Mouse (Mus musculus) lung, embryonic 16.5 days (tissue): ENCODE measurements around the gene Fam98a. TPM values are rescaled to one million over a fixed set of nuclear protein-coding genes. Genes with fewer than 3 reads are reported as not detected.

Experiments used
- ATAC-seq: fragments of 200-750 bp; cut with Nextera tagmentation; 2 replicates; pipeline ENCODE4 v1.8.0; 2017; ENCODE audit warnings: low read depth, mild to moderate bottlenecking, moderate library complexity
- H3K27ac ChIP-seq: fragments of 300-500 bp; sonication (generic); 2 replicates; pipeline ENCODE4 v1.5.1; 2014; ENCODE audit warnings: mild to moderate bottlenecking, control low read depth, low read length
- H3K27me3 ChIP-seq: fragments of 300-500 bp; sonication (generic); 2 replicates; pipeline ENCODE4 v1.6.1; 2014; ENCODE audit warnings: low read depth, low read length, mixed read lengths; ENCODE audit not compliant: control insufficient read depth, insufficient read depth
- H3K36me3 ChIP-seq: fragments of 300-500 bp; sonication (generic); 2 replicates; pipeline ENCODE4 v1.6.1; 2014; ENCODE audit warnings: low read length; ENCODE audit not compliant: control insufficient read depth, insufficient read depth
- H3K4me1 ChIP-seq: fragments of 300-500 bp; sonication (generic); replicated peaks from 2 replicates; pipeline ENCODE4 v1.6.1; 2014; ENCODE audit warnings: low read length, mixed read lengths; ENCODE audit not compliant: control insufficient read depth, insufficient read depth
- H3K4me2 ChIP-seq: fragments of 300-500 bp; sonication (generic); 2 replicates; pipeline ENCODE4 v1.6.1; 2014; ENCODE audit warnings: low read depth, low read length, control low read depth
- H3K4me3 ChIP-seq: fragments of 300-500 bp; sonication (generic); 2 replicates; pipeline ENCODE4 v1.5.1; 2014; ENCODE audit warnings: mild to moderate bottlenecking, low read length, control low read depth
- H3K9ac ChIP-seq: fragments of 300-500 bp; sonication (generic); 2 replicates; pipeline ENCODE4 v1.6.1; 2014; ENCODE audit warnings: low read length, control low read depth
- H3K9me3 ChIP-seq: fragments of 300-500 bp; sonication (generic); 2 replicates; pipeline ENCODE4 v1.6.1; 2016; ENCODE audit warnings: low read length; ENCODE audit not compliant: control insufficient read depth
- WGBS: fragments of 180-500 bp; shearing (Covaris S2); extraction: QIAGEN DNeasy Blood & Tissue Kit; methylation state at CpG from one replicate; pipeline ENCODE4 v1.1.7; 2014; 5-methylcytosine and 5-hydroxymethylcytosine counted together
- polyA plus RNA-seq: library from polyadenylated mRNA; unstranded; fragments of >200 nt; fragmentation: Nextera tagmentation; extraction: Ambion mirVana; gene quantifications from 2 replicates; pipeline ENCODE4 v1.2.1, GENCODE M21; 2015

Gene Fam98a
- polyA plus RNA-seq, 1 experiment from 2014 or later = 21.1 TPM

GRCm38 (mm10) chr17:75529222-75529935 lies 22.4 kb downstream of the Fam98a start:
- H3K36me3 ChIP-seq = no peaks in the 10 kb centered on the region
- no peaks in the 10 kb centered on the region for H3K9me3 ChIP-seq
- H3K4me2 ChIP-seq = no peak overlapping the region
- no peaks in the 10 kb centered on the region for H3K4me1 ChIP-seq
- no peak overlapping the region for H3K27ac ChIP-seq
- H3K27me3 ChIP-seq = no peaks in the 10 kb centered on the region
- H3K9ac ChIP-seq = no peak overlapping the region
- no peak for ATAC-seq
- WGBS = 90% methylated on average over 14 of the region's 14 CpGs
- H3K4me3 ChIP-seq = no peak overlapping the region

GRCm38 (mm10) chr17:75526411-75526810 lies 25.3 kb downstream of the Fam98a start:
- ATAC-seq = no peak
- H3K4me2 ChIP-seq = no peak overlapping the region
- no peaks in the 10 kb centered on the region for H3K36me3 ChIP-seq
- no peaks in the 10 kb centered on the region for H3K9me3 ChIP-seq
- H3K4me1 ChIP-seq = peaks cover 3% of the 10 kb centered on the region; the same call in 1 of the 2 replicates
- H3K27me3 ChIP-seq = no peaks in the 10 kb centered on the region
- no peak overlapping the region for H3K9ac ChIP-seq
- H3K27ac ChIP-seq = no peak overlapping the region
- H3K4me3 ChIP-seq = no peak overlapping the region
- 82% methylated on average over 1 of the region's 1 CpGs for WGBS

DNA sequence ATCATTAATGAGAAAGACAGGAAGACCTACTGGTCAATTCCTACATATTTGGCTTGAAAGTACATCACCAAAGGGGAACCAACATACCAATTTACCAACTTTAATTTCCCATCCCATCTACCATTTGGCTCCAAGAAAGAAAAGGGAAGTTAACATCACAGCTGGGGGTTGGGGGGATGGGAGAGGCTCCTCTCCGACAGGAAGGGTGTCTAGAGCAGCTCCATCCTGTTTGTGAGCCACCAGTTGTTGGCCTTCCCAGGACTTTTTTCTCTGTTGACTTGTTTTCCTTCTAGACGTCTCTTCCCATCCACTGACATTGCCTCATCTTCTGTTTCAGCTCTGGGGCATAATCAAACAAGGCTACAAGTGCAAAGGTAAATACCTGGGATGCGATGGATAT lies 27.9 kb downstream of the Fam98a start:
- Histone ChIP-seq H3K4me3 (no peak overlapping the region), H3K9me3 (no peaks in the 10 kb centered on the region), H3K27me3 (no peaks in the 10 kb centered on the region), H3K9ac (no peak overlapping the region), H3K36me3 (no peaks in the 10 kb centered on the region), H3K4me1 (peaks cover 3% of the 10 kb centered on the region; the same call in 1 of the 2 replicates), H3K4me2 (no peak overlapping the region), H3K27ac (no peak overlapping the region)
- WGBS = 45% methylated on average over 3 of the region's 3 CpGs
- ATAC-seq = no peak

DNA sequence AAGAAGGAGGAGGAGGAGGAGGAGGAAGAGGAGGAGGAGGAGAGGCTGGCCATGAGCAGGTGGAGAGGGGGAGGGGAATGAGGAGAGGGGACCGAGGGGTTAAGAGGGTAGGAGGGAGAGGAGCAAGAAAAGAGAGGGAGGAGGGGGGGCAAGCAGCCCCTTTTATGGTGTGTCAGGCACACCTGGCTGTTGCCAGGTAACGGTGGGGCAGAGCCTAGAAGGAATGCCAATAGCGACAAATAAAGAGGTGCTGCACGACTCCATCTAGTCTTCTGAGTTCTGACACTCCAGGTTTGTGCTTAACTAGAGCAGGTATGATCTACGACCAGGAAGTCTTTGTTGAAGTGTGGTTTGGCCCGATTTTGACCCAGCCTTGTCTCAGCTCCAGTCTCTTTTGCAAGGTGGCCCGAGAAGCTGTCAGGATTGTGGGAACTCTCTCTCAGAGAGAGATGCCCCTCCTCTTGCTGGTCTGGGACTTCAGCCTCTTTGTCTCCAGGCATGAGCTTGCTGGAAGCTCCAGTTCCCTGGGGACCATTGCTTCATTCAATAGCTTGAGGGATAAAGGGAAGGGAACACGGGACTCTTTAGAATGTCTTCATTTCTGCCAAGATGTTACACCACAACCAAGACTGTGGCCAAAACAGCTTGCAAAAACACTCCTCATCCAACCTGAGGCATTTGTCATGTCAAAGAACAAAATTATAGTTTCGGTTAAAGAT lies 29.2 kb downstream of the Fam98a start:
- Histone ChIP-seq H3K36me3 (no peaks in the 10 kb centered on the region), H3K4me1 (peaks cover 3% of the 10 kb centered on the region; the same call in 1 of the 2 replicates), H3K4me2 (no peak overlapping the region), H3K27ac (no peak overlapping the region), H3K4me3 (no peak overlapping the region), H3K27me3 (no peaks in the 10 kb centered on the region), H3K9me3 (no peaks in the 10 kb centered on the region), H3K9ac (no peak overlapping the region)
- WGBS = 26% methylated on average over 9 of the region's 9 CpGs
- peak; percentile 52 for ATAC-seq

- H3K9ac ChIP-seq = no peak overlapping the region
- H3K4me2 ChIP-seq = no peak overlapping the region
- no peak overlapping the region for H3K27ac ChIP-seq
- H3K4me1 ChIP-seq = peaks cover 3% of the 10 kb centered on the region; the same call in 1 of the 2 replicates
- H3K4me3 ChIP-seq = no peak overlapping the region
- no peaks in the 10 kb centered on the region for H3K27me3 ChIP-seq
- WGBS = 44% methylated on average over 6 of the region's 6 CpGs
- ATAC-seq = no peak
- no peaks in the 10 kb centered on the region for H3K36me3 ChIP-seq
- H3K9me3 ChIP-seq = no peaks in the 10 kb centered on the region
Measured at GRCm38 (mm10) chr17:75521236-75521842, 30.4 kb downstream of the Fam98a start.

DNA sequence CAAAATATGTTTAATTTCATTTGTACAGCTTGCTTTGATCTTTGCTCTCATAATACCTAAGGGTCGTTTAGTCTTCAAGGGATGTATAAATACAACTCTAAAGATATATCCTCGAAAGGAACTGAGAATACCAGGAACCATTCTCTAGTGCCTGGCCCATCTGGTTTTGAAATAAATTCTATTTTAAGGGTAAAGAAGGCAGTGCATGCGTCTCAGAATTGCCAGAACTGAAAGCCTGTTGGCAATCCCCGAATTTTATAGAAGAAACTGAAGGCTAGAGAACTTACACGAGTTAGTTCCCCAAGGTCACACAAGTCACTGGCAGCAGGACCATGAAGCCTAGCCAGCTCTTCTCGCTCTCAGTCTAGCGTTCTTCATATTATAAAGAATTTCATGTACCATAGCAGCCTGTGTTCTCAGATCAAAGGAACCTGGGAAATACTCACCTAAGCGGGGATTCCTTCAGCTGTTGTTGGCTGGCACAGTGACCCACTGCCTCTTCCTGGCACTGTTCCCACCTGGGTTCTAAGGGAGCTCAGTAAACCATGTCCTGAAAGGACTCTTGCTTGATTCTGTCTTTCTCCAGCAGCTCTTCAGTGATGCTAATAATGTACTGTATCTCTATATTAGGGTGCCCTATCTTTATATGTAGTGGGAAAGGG lies 32.4 kb downstream of the Fam98a start:
- Histone ChIP-seq H3K9me3 (no peaks in the 10 kb centered on the region), H3K4me3 (no peak overlapping the region), H3K27me3 (no peaks in the 10 kb centered on the region), H3K27ac (no peak overlapping the region), H3K4me2 (no peak overlapping the region), H3K9ac (no peak overlapping the region), H3K36me3 (no peaks in the 10 kb centered on the region), H3K4me1 (peaks cover 3% of the 10 kb centered on the region; the same call in 1 of the 2 replicates)
- 58% methylated on average over 8 of the region's 8 CpGs for WGBS
- ATAC-seq = no peak

DNA sequence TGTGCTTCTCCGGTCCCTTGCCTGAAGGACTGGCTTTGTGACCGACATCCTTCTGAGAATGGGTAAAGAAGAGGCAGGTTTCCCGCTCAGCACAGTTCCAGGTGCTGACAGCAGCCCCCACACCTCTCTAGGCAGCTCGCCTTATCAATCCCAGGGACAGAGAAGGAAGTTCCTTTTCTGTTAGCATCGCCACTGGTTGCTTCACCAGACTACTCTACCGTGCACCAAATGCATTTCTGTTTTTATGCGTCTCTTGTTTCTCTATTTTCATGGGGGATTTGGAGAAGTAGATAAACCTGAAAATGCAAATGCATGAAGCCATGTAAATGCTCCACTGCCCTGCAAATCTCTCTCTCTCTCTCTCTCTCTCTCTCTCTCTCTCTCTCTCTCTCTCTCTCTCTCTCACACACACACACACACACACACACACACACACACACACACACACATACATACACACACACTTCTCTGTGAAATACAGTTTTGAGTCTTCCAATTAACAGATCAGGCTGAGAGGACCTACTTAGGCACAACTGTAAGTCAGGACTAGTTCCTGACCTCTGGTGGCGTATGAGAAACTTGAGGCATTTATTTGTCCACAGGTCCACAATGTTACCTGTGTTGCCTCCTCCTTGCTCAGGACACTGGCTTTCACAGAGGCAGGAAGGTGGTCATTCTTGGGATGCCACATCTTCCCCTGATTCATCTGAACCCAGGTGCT lies 33.4 kb downstream of the Fam98a start:
- WGBS = 56% methylated on average over 8 of the region's 8 CpGs
- no peak for ATAC-seq

DNA sequence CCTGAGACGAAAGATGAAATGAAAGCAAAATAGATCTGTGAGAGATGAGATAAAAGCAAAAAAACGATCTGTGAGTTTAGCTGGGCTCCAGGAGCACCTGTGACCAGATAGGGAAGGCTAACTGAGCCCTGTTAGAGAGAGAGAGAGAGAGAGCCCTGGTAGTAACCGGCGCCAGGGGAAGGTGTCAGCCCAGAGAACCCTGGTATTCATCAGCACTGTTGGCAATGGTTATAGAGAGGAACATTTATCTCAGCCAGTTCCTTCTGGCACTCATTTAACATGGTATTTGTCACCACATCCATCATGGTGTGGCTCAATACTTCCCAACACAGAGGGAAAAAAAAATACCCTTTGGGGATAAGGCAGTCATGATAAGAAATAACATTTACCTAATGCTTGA lies 35.2 kb downstream of the Fam98a start:
- Histone ChIP-seq H3K27ac (no peak overlapping the region), H3K27me3 (no peaks in the 10 kb centered on the region), H3K36me3 (no peaks in the 10 kb centered on the region), H3K4me1 (no peaks in the 10 kb centered on the region), H3K4me3 (no peak overlapping the region), H3K4me2 (no peak overlapping the region), H3K9me3 (no peaks in the 10 kb centered on the region), H3K9ac (no peak overlapping the region)
- no peak for ATAC-seq
- 43% methylated on average over 4 of the region's 4 CpGs for WGBS

More for the DNA sequence above, 33.4 kb downstream of the Fam98a start:
- Histone ChIP-seq H3K4me3 (no peak overlapping the region), H3K27ac (no peak overlapping the region), H3K4me2 (no peak overlapping the region), H3K9me3 (no peaks in the 10 kb centered on the region), H3K4me1 (peaks cover 3% of the 10 kb centered on the region; the same call in 1 of the 2 replicates), H3K36me3 (no peaks in the 10 kb centered on the region), H3K9ac (no peak overlapping the region), H3K27me3 (no peaks in the 10 kb centered on the region)
